Mouse (Mus musculus) left cerebral cortex, postnatal 4 days (tissue): ENCODE data around the gene Pcdh15. TPM values are rescaled to one million over a fixed set of nuclear protein-coding genes. Genes with fewer than 3 reads are reported as not detected.

Source experiments
- DNase-seq: peaks from one replicate; pipeline ENCODE4 v3.0.0-alpha.2; 2022
- intact Hi-C: fragments of 180-260 bp; cut with DNase I; formaldehyde crosslinking; loops from one replicate; pipeline ENCODE4 v1.15.1; 2025
- total RNA-seq, 2 experiments: library from RNA; stranded (reverse); gene quantifications; 2 replicates each; pipeline ENCODE4 v1.2.3; 2021

The Pcdh15 gene
- total RNA-seq, 2 experiments from 2014 or later: 40.5 to 43.8 TPM

DNA sequence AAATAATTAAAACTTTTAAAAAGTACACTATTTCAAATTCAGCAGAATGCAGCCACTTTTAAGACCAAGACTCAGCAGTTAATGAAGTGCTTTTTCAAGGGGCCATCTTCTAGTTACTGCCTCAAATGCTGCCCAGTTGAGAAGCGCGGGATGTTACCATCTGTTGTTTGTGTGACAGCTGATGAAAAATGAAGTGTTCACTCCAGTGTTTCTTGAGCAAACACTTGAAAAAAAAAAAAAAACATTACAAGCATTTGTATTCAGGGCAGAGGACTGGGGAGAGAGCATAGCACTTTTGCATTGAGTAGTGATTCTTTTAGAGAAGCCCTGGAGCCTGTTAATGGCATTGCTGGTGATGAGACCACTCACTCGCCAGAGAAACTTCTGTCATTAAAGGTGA, 689.0 kb downstream of the Pcdh15 start:
- intact Hi-C loops: no loop called here
- DNase-seq: no peak

DNA sequence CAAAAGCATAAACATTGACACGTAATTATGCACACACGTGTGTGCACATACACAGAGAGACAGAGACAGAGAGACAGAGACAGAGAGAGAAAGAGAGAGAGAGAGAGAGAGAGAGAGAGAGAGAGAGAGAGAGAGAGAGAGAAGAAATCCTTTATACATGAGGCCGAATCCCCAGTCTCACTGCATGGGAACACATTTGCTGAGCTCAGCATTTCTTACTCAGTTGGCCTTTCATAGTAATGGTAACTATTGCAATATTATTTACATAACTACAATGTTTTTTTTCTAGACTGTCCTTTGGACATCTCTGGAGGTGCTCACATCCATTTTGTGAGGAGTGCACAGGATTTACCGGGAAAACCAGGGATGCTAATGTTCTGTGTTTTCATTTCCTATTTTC, 705.9 kb downstream of the Pcdh15 start:
- intact Hi-C loops: no loop called here

GRCm38 (mm10) chr10:73812311-73812710, 713.2 kb downstream of the Pcdh15 start:
- intact Hi-C loops: no loop called here
- DNase-seq: no peak

More for the DNA sequence above, 705.9 kb downstream of the Pcdh15 start:
- no peak for DNase-seq

GRCm38 (mm10) chr10:73821657-73822583, 722.8 kb downstream of the Pcdh15 start:
- DNase-seq: peak; percentile 68
- intact Hi-C loops: loop anchor here (10.0 kb wide), 1 partner anchor 373 kb away; no protein-coding TSS in a partner anchor

- DNase-seq: no peak
Measured at GRCm38 (mm10) chr10:73823214-73823613, 724.1 kb downstream of the Pcdh15 start.

DNA sequence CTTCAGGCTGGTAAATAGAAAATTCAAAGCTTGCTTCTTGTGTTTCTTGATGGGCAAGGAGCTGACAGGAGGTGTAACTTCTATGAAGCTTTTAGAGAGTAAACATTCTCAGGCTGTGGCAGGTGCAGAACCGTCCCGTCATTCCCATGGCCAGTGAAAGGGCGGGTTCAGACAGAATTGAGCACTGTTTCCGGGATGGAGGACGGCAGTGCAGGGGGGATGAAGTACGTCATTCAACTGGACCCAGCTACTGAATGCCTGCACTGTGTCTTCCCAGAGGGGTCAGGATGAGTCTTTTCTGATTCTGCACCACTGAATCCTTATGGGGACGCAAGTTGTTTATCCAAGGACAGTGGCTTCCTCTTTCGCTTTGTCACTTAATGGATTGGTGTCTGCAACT, 727.2 kb downstream of the Pcdh15 start:
- intact Hi-C loops: loop anchor here (10.0 kb wide), 1 partner anchor 368 kb away; no protein-coding TSS in a partner anchor
- no peak for DNase-seq

More at GRCm38 (mm10) chr10:73823214-73823613, 724.1 kb downstream of the Pcdh15 start:
- intact Hi-C loops: loop anchor here (10.0 kb wide), 1 partner anchor 372 kb away; no protein-coding TSS in a partner anchor

DNA sequence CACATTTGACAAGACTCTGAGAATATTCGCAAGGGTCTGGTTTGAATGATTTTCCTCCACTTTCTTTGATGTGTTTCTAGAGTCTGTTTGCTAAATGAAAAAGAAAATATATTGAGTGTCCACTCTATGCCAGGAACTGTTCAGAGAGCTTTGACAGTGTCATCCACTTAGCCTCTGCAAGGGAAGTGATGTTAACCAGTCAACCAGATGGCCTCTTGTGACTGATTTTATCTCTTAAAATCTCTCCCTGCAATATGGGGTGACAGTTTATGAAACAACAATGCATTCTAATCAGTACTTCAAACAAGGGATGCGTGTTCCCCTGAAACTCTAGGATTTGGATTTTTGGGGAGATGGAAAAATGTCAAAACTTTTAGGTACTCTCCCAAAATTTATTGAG, 729.6 kb downstream of the Pcdh15 start:
- intact Hi-C loops: loop anchor here (10.0 kb wide), 1 partner anchor 366 kb away; no protein-coding TSS in a partner anchor
- no peak for DNase-seq

DNA sequence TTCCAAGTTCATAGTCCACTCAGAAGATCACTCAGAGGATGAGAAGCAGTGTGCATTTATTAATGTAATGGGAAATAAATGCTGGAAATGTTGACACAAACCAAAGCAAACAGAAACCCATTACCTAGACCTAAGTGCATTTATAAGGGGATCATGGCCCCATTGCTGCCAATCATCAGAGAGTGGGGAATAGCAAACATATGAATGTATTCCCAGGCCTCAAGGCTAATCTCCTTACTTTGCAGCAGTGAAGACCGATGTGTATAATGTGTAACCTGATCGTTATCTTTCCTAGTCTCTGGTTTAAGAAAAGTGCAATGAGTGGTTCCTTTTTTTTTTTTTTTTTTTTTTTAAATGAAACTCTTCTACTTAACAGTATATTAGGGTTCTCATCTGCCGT, 745.9 kb downstream of the Pcdh15 start:
- intact Hi-C loops: no loop called here
- DNase-seq: no peak

- no peak for DNase-seq
- intact Hi-C loops: no loop called here
Measured at GRCm38 (mm10) chr10:73862181-73862580, 763.0 kb downstream of the Pcdh15 start.

- intact Hi-C loops: no loop called here
- no peak for DNase-seq
Measured at GRCm38 (mm10) chr10:73878055-73878728, 779.0 kb downstream of the Pcdh15 start.

DNA sequence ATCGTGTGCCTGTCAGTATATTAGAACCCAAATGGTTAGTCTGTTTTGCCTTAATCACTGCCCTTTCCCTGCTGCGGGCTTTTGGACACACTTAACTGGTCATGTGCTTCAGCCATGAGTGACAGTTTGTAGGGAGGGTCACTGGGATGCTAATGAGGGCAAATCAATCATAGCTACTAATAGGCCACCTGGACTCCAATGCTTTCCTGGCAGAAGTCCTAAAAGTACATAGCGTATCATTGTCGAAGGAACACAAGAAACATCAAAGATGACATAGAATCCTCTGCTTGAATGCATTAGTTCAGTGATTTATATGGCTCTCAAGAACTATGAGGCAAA, 779.6 kb downstream of the Pcdh15 start:
- DNase-seq: peak; percentile 24
- intact Hi-C loops: no loop called here

DNA sequence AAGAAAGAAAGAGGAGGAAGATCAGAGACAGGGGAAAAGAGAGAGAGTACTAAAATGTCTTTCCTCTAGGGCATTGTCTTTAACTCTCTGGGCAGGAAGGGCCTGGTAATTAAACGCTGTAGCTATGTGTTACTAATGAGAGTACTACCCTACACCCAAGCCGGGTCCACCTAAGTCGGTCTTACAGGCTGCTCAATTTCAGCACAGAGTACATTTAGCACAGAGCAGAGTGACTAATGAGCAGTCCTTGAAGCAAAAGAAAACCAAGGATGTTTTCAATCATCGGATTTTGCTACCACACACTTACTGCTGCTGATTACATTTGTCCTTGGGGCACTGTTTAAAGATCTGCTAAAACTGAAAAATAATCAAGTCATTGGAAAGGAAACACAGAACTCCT, 788.6 kb downstream of the Pcdh15 start:
- intact Hi-C loops: no loop called here
- DNase-seq: no peak

DNA sequence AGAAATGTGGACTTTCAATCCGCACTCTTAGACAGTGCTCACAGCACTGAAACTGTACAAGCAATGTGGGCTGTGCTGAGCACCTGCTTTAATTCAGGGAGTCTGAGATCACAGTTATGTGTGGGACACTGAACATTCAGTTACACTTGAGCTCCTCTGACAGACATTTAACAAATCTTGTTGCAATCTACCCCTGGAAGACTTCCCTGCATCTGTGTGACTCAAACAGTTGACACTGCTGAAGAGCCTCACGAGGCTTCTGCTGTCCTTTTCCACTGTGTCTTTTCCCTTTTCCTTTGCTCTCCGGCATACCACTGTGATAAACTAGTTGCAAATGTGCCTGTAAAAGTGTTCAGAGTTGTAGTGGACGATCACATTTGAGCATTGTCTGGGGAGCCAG, 793.1 kb downstream of the Pcdh15 start:
- DNase-seq: no peak
- intact Hi-C loops: no loop called here

DNA sequence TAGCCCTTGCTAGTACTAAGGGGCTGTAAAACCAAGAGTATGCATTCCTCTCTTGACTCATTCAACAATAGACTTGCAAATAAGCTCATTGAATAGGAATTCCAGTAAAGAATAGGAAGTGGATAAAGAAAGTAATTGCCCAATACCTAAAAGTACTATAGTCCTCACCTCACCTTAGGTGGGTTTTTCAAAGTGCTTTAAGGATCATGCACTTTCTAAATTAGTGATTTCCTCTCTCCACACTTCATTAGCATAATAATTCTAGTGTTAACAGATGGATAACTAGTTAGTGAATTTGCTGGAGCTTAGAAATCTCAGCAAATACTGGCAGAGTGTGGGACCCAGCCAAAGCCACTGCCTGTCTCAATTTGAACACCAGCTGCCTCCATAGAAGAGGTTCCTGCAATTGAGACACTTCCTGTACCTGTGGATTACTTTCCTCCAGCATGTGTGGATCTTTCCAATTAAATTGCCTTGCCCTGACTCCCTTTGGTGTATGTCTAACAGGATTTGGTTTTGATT, 797.0 kb downstream of the Pcdh15 start:
- no peak for DNase-seq

GRCm38 (mm10) chr10:73899165-73899564, 800.0 kb downstream of the Pcdh15 start:
- intact Hi-C loops: no loop called here
- DNase-seq: no peak

More for the DNA sequence above, 797.0 kb downstream of the Pcdh15 start:
- intact Hi-C loops: no loop called here

- intact Hi-C loops: no loop called here
- DNase-seq: no peak
Measured at GRCm38 (mm10) chr10:73907626-73908025, 808.5 kb downstream of the Pcdh15 start.

DNA sequence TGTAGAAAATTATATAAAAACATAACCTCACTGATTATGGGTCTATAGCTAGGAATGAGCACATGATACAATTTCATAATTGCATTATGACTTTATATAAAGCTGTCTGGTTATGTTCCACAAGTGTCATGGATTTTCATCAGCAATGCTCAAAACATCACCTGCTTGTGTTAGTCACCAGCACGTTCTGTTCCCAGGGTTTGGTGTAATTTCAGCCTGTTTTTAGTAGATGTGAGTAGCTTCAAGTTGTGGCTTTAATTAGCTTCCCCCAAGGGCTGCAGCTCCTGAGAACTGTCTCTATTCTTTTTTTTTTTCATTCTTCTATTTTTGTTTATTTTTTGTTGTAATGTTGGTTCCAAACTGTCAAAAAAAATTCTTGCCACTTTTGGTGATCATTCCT, 809.4 kb downstream of the Pcdh15 start:
- DNase-seq: no peak
- intact Hi-C loops: no loop called here

- intact Hi-C loops: no loop called here
- DNase-seq: no peak
Measured at GRCm38 (mm10) chr10:73915170-73915569, 816.0 kb downstream of the Pcdh15 start.

DNA sequence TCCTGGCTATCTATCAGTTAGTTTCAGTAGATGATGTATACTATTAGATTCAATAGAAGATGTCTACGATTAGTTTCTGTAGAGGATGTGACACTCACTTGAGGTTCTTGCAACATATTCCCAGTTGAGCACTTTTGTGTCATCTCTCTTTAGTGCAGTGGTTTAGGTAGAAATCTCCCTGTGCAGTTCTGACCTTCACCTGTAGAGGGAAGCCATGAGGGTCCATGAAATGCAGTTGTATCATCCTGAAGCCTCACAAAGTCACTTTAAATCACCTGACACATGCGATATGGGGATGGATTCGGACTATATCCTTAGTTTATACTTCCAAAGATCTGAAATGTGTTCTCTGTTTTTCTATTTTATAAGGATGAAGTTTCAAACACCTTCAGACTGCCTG, 822.4 kb downstream of the Pcdh15 start:
- peak; percentile 1 for DNase-seq
- intact Hi-C loops: no loop called here

DNA sequence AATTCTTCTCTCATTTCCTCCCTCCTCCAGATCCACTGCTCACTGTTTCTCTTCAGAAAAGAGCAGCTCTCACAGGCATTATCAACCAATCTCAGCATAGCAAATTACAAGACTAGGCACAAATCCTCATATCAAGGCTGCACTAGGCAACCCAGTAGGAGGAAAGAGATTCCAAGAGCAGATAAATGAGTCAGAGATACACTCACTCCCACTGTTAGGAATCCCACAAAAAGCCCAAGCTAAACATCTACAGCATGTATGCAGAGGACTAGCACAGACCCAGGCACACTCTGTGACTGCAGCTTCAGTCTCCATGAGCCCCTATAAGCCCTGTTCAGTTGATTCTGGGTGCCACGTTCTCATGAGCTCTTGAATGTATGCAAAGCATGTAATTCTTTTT, 829.5 kb downstream of the Pcdh15 start:
- intact Hi-C loops: no loop called here
- DNase-seq: no peak

- no peak for DNase-seq
- intact Hi-C loops: no loop called here
Measured at GRCm38 (mm10) chr10:73929718-73930117, 830.6 kb downstream of the Pcdh15 start.
